Mouse (Mus musculus) retina, postnatal 1 day (tissue): ENCODE results near the gene Clybl.

ENCODE experiments used
- DNase-seq: peaks from one replicate; pipeline ENCODE4 v3.0.0-alpha.2; 2012

Gene Clybl

DNA sequence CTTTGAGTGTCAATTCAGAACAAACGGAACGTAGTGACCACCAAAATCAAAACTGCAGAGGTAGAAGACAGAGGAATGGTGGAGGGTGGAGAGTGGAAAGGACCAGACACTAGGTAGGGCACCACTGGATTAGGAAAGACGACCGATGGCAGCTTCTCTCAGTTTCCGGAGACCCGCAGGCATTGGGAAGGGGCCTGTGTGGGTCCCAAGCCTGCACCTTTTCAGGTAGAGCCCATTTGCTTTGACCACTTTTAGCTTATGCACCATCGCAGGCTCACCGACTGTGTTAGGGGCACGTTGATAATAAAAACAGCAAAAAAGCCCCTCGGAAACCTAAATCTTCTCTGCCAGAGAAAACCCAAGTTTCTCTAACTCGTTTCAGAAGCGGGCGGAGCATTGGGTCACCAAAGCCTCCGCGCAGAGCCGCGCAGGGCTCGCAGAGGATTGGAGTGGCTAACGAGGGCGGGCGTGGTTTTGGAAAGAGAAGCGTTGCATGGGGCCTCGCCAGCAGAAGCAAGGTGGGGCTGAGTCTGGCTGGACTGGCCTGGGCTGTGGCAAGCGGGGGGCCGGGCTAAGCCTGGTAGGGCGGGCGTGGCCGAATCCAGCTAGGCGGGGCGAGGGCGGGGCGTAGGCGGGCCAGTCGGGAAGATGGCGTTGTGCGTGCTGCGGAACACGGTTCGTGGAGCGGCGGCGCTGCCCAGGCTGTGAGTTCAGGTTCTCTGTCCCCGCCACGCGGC lies at the start of gene Clybl:
TSS of gene Clybl (plus strand) at position 627 of the 737 bp plus-strand sequence.
- peak; percentile 92 for DNase-seq

DNA sequence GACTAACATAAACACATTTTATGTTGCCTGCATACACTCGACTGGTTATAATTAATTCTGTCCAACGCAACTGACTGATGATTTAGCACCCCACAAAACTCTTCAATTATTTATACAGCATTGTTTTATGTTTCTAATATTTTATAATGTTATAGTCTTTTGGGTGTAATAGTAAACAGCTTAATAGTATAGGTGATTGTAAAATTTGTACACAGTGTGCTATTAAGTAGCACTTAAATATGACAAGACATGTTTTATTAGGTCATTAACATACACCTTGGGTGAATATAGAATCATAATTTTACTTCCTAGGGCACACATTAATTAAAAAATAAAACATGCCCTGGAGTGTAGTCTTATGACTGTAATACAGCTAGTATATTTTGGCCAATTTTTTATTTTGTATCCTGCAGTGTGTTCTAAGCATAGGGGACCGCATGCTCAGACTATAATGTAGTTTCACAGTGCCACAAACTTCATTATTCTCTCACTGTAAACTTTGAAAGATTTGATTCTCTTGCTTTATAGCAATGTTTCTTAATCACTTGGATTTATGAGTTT lies 45.1 kb upstream of the Clybl start:
- no peak for DNase-seq

DNA sequence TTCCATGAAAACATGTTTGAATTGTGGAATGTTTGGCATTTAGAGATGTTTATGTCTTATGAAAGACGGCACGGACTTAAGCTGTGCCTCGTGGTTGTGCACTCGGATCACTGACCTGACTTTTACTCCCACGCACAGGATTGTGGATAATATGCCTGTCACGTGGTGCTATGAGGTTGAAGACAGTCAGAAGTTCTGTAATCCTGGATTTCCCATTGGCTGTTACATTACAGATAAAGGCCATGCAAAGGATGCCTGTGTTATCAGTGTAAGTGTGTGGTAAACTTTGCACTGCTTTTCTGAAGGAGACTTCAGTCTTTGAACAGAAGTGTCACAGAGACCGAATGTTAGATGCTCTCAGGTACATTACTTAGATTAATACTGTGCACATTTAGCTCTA lies 44.3 kb upstream of the Clybl start:
- DNase-seq: no peak

DNA sequence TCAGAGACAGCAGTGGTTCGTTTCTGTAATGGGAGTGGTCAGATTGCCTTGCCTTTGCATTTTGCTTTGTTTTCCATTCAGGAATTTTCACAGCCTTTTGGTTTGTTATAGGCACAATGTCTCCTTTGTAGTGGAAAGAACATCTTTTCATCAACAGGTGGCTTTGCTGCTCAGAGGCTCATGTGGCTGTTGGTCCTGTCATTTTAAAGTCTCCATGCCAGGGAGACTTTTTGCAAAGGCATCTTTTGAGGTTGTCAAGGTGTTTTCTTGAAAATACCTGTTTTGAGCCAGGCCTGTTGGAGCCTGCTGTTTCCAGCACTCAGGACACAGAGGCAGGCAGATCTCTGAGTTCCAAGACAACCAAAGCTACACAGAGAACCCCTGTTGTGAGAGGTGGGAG lies 41.4 kb upstream of the Clybl start:
- no peak for DNase-seq

DNA sequence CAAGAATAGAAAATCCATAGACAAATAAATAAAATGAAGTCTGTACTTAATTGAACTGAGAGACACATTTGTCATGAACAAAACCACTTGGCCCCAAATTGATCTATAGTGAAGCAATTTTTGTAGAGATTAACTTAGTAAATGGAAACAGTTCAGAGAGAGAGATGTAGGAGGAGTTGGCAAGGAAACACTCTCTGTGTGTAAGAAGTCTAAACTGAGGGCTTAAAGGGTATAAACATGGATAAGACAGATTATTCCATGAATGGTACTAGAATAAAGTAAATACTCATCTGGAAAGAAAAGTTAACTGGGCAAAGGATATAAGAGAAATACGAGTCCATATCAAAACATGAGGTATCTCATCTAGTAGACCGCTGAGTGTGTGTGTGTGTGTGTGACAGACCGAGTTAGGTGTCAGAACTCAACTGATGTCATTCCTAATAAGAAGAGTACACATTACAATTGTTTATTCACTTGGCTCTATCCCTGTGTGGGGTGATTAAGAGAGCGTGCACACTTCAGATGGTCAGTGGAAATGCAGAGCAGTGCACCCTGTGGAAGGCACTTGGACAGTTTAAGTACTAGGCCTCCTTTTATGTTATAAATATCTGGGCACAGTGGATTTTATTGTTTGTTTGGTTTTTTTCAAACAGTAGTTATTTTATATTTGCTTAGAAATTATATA lies 37.8 kb upstream of the Clybl start:
- DNase-seq: no peak

DNA sequence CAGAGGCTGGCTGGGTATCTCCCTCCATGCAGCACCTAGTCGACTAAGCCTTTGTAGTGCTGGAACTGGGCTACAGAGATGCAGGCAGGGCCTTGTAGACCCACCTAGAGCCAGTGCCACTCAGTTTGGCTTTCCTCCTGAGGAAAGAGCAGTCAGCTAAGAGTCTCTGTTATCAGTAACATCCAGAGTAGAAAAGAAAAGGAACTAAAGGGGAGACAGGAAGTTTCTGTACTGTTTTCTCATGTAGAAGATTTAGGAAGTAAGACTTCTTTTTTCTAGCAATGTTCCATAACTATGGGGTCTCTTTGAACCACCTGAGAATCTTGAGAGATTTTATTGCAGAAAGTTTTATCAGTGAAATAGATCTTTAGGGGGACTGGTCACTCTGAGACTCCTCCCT lies 36.1 kb upstream of the Clybl start:
- no peak for DNase-seq

DNA sequence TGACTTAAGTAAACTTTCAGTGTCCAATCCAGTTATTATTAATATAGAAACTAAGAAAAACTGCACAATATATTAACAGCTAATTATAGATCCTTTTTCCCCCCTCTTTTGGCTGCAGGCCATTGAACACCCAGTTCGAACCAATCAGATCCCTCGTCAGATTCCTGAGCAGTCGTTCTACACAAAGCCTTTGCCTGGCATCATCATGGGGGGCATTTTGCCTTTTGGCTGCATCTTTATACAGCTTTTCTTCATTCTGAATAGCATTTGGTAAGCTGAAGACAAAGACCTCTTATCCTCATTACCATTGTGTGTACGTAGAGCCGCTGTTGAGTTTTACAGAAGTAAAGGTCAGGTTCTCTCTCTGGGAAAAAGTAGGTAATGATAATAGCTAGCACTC lies 30.9 kb upstream of the Clybl start:
- DNase-seq: no peak

DNA sequence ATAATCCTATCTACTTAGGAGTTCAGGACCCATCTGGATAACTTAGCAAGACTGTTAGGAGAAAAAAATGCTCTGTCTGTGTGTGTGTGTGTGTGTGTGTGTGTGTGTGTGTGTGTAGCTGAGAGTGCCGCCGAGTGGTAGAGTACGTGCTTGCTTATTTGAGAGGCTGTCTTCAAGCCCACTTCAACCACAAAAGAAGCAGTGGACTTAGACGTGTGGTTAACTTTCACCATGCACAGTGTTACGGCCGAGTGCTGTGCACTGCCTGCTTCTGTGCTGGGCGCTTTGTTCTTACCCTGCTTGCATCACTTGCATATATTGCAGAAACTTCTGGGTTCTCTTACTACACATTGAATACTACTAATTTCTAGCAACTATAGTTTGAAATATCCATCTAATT lies 23.8 kb upstream of the Clybl start:
- DNase-seq: no peak

DNA sequence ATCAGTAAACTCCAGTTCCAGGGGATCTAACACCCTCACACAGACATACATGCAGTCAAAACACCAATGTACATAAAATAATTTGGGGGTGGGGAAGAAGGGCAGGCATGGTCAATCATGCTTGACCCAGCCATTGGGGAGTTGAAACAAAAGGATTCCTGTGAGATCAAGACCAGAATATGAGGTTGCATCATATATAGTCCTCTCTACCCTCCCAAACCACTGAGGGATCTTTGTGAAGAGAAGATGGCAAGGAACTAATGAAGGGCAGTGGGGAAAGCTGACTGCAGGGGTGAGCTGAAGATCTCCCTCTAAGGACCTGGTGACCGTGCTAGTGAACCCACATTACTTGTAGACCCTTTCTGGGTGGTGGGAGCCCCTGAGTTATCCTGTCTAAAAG lies 20.6 kb upstream of the Clybl start:
- no peak for DNase-seq

DNA sequence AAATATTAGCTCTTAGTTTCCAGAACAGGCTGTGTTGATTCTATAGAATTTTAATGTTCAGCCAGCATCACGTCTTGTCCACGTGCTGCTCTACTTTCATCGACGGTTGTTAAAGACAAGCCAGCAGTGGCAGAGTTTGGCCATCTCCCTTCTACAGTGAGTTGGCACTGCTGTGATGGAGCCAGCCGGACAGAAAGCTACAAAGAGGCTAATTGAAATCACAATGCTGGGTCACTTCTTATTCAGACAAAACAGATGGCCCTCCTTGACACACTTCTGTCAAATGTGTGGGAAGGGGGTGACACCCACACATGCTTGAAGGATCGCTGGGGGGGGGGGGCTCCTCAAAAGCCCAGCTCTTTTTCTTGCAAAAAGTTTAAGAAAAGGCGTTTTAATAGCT lies 12.6 kb upstream of the Clybl start:
- peak; percentile 30 for DNase-seq

DNA sequence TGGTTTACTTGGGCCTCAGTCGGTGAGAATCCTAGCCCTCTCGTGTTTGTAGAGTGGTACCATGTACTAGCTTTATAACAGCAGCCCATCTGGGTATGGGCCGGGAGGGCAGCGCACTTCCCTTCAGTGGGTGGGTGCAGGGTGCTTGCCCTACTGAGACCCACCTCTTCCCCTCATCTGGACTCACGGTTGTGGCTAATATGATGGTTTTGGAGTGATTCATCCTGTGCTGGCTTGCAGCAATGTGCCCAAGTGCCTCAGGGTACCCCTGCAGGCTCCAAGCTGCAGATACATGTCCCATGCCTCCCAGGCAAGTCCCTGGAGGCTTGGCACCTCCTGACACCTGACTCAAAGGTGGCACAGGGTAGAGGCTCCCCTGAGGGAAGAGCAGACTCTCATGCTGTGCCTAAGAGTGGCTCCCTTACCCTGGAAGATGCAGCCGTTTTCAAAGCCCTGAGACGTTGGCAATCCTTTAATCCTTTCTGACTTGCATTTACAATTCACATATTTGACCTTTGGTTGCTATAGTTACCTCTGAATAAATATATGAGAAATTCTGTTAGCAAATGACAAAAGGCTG lies 11.2 kb upstream of the Clybl start:
- no peak for DNase-seq

DNA sequence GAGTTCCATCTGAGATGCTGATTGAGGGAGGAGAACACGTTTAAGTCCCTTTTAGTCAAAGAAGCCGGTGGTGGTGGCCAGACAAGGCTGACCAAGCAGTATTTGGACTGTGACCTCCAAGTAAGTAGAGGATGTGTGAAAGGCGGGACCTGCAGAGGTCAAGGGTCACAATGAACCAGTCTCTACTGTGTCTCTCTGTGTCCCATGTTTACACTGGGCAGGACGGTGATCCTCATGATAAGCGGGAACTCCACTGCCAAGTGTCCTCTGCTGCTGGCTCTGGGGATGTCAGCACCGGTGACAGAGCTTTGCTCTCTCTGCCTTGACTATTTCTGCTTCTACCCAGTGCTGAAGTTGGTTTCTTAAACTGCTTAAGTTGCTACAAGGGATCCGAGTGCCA lies 10.5 kb upstream of the Clybl start:
- no peak for DNase-seq

DNA sequence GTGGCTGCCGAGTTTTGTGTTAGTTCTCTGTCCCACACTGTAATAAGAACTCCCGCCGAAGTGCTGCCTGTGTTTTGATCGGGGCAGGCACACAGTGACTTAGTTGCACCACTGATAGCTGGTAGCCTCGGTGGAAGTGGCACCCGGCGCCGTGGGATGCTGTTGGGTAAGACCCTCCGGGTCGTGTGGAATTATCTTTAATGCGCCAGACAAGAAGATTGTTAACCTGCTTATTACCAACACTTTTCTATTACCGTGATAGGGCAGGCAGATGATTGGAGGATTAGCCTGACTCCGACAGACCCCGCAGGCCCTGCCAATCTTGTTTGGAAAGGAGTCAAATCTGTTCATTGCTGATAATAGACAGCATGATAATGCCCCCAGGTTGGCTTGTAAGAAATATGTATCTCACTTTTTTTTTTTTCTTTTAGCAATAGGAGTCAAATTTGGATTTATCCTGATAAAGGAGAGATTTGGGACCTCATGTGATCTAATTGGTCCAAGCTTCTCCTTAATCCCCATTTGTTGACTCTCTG lies 5.2 kb upstream of the Clybl start:
- peak; percentile 55 for DNase-seq

DNA sequence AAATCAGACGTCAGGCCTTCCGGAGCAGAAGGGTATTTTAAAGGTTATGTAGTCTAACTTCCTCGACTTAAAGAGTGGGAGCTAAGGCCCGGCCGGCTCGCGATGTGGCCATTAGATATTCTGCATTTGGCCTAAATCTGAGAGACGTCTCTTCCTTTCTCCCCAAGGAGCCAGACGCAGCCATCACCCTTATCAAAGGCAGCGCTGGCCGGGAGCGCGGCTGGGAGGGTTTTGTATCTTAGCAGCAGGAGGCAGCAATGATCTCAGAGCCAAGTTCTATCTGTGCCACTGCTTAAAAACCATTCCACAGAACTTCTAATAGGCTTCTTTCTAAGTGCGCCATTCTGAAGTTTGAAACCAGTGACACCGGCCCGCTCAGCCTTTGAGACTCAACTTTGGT lies 2.2 kb upstream of the Clybl start:
- peak; percentile 24 for DNase-seq

DNA sequence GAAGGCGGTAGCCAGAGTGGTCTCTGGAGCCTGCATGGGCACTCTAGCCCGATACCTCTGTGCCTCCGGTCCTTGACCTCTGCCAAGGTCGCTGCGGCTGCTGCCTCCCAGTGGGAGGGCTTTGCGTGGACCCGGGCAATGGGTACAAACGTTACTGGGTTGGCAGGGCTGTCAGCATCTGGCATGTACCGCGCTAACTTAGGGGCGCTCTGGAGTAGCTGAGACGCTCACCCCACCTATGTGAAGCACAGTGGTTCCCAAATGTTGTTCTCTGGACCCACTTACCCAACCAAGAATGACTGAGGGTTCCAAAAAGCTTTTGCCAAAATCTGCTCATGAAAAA lies 282 bp downstream of the Clybl start:
- DNase-seq: no peak

DNA sequence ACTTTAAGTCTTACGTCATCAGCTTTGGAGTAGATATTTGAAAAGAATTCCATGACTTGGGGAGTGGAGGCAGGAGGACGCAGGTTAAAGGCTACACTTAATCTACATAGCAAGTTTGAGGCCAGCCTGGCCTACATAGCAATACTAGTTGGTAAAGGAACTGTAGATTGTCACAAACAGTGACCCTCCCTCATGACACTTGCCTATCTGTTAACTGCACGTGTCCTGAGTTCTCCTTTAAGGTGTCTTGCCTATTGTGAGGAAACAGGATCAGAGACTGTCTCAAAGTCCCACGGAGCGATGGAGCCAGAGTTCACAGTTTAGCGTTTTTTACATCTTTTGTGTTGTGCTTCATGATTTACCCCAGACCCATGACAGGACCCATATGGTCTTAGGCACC lies 716 bp downstream of the Clybl start:
- DNase-seq: no peak

DNA sequence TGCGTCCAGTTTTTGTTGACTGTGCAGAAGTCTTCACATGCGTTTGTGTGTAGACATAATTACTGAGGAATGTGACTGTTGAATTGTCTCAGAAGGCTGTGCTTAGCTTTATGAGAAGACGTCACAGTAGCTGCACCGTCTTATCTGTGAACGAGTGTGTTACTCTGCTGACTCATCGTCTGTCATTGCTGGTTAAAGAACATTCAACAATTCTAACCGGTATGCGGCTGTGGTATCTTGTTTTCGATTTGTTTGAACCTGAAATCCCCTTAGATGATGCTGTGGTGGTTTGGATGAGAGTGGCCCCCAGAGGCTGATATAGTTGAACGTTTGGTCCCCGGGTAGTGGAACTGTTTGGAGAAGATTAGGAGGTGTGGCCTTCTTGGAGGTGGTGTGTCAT lies 2.5 kb downstream of the Clybl start:
- no peak for DNase-seq

DNA sequence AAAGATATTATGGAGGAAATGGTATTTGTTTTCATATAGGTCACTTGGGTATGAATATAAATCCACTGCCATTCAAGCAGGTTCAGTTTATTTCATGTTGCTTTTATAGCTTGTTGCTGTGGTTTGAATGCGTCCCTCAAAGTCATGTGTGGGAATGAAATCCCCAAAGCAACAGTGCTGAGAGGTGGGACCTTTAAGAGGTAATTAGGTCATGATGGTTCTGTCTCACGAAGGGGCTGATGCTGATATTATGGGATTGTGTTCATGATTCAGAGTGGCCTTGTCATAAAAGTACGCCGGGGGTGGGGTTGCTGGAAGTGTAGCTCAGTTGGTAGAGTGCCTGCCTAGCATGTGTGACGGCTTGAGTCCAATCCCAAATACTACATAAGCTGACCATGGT lies 6.7 kb downstream of the Clybl start:
- no peak for DNase-seq

DNA sequence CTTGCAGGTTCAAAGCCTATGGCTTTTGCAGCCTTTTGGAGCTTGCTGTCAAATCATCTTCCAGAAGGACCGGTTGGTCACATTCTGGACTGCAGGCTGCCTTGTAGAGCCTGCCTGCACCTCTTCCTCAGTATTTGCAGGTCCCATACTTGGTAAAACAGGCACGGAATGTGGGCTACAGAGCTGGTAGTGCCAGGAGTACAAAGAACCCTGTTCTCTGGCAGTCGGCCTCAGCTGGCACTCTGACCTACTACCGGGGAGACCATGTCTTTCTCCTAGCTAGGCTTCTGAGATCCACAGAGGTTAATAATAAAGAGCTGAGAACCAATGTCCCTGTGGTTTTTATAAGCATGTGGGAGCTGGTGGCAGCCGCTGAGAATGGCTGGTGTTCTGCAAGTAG lies 8.4 kb downstream of the Clybl start:
- no peak for DNase-seq

DNA sequence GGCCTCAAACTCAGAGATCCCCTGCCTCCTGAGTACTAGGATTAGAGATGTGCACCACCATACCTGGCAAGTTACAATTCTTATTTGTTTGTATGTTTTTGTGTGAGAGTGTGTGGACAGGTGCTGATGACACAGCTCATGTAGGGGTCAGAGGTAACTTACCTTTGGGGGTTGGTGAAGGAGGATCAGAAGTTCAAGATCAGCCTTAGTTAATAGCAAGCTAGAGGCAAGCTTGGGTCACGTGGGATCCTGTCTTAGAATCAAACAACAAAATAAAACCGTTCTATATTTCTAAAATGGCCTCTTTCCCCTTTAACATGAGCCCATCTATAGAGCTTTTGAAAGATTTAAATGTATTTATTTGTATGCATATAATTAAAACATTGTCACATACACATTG lies 9.0 kb downstream of the Clybl start:
- no peak for DNase-seq

DNA sequence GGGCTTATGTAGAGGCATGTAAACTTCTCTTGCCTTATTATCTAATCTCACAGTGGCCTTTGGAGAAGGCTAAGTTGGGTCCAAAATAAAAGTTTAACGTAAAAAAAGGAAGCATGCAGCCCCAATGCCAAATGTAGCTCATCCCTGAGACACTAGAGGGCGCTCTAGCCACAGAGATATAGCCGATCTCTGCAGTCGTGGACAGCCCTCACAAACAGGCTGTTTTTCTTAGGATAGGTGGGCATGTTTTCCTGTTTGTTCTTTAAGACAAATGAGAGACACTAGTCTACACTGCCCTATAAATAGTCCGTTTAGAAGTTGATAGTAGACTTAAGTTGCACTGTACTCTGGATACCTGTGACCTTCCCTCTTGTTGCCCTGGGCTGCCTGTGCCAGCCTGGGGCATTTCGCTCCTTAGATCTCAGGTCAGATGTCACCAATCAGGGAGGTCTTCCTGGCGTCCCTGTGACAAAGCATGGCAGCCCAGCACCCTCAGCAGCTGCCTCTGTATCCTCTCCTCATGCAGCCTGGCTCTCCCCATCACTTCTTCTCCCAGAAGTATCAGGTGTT lies 9.5 kb downstream of the Clybl start:
- DNase-seq: peak; percentile 79

DNA sequence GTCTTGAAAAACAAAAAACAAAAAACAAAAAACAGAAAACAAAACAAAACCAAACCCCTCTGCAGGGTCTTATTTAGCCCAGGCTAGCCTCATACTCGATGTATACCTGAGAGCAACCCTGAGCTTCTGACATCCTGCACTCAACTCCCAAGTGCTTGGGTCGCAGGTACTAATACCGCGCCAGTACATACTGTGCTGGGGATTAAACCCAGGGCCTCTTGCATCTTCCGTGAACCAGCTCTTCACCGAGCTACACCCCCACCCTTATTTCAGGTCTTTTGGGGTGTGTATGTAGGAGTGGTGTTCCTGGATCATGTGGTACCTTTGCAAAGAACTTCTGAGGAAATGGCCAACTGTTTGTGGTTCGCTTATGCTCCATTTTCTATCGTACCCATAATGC lies 13.1 kb downstream of the Clybl start:
- DNase-seq: no peak

DNA sequence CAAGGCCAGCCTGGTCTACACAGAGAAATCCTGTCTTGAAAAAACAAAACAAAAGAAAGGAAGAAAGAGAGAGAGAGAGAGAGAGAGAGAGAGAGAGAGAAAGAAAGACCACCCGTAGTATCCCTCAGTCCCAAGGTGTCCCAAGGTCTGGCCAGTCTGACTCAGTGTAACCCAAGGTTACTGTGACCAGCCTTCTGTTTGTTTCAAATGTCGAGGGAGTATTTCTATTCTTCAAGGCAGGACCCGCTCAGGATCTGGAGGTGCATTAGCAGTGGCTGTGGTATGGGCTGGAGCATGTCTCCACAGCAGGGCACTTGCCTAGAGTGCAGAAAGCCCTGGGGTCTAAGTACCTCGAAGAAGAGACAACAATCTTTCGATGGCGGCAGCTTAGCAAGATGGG lies 15.3 kb downstream of the Clybl start:
- DNase-seq: no peak
